Mouse (Mus musculus) embryonic facial prominence, embryonic 14.5 days (tissue): ENCODE measurements at regions not wholly inside any gene's neighbourhood (a gene's known extent, or its start where the extent isn't known, plus 50 kb on each side); places are given as distances from the start of the nearest gene placed in this dataset.

Experiments used
- ATAC-seq: fragments of 200-750 bp; cut with Nextera tagmentation; 2 replicates; pipeline ENCODE4 v1.8.0; 2017; ENCODE audit warnings: low read depth, moderate number of reproducible peaks, moderate TSS enrichment
- DNase-seq: peaks from one replicate; pipeline ENCODE4 v3.0.0-alpha.2; 2015; ENCODE audit warnings: low spot score
- H3K27ac ChIP-seq: fragments of 300-500 bp; sonication (generic); replicated peaks from 2 replicates; pipeline ENCODE4 v1.5.1; 2014; ENCODE audit warnings: low read depth, mild to moderate bottlenecking, low read length, moderate library complexity
- H3K27me3 ChIP-seq: fragments of 300-500 bp; sonication (generic); replicated peaks from 2 replicates; pipeline ENCODE4 v1.6.1; 2014; ENCODE audit warnings: low read length; ENCODE audit not compliant: control insufficient read depth, insufficient read depth
- H3K36me3 ChIP-seq: fragments of 300-500 bp; sonication (generic); 2 replicates; pipeline ENCODE4 v1.6.1; 2014; ENCODE audit warnings: low read length, mixed read lengths; ENCODE audit not compliant: control insufficient read depth, insufficient read depth
- H3K4me1 ChIP-seq: fragments of 300-500 bp; sonication (generic); 2 replicates; pipeline ENCODE4 v1.6.1; 2014; ENCODE audit warnings: antibody characterized with exemption, low read length; ENCODE audit not compliant: control insufficient read depth, insufficient read depth
- H3K4me2 ChIP-seq: fragments of 300-500 bp; sonication (generic); 2 replicates; pipeline ENCODE4 v1.6.1; 2014; ENCODE audit warnings: low read depth, mild to moderate bottlenecking, low read length, moderate library complexity, mixed read lengths
- H3K4me3 ChIP-seq: fragments of 300-500 bp; sonication (generic); 2 replicates; pipeline ENCODE4 v1.5.1; 2014; ENCODE audit warnings: low read depth, mild to moderate bottlenecking, low read length
- H3K9ac ChIP-seq: fragments of 300-500 bp; sonication (generic); 2 replicates; pipeline ENCODE4 v1.6.1; 2014; ENCODE audit warnings: low read depth, mild to moderate bottlenecking, low read length, moderate library complexity, mixed read lengths
- H3K9me3 ChIP-seq: fragments of 300-500 bp; sonication (generic); 2 replicates; pipeline ENCODE4 v1.6.1; 2016; ENCODE audit warnings: low read length; ENCODE audit not compliant: control insufficient read depth
- WGBS: fragments of 180-500 bp; shearing (Covaris S2); extraction: QIAGEN DNeasy Blood & Tissue Kit; methylation state at CpG from one replicate; pipeline ENCODE4 v1.1.7; 2014; 5-methylcytosine and 5-hydroxymethylcytosine counted together

DNA sequence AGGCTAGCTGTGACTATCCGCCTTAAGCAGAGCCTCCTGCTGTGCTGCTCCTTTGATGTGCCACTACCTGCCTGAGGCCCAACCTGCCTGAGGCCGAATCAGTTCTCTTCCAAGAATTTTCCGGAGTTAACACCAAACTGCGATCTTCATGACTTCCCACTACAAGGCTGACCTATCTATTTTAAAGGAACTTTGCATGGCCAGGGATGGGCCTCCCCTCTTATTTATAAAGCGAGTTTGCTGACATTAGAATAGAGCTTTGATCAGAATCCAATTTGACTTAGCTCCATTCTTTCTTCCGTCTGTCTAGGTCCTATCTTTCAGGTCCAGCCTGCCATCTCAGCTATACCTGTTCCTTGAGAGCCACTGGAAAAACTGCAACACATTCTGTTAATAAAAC is 194.6 kb upstream of the Cr2 start:
- H3K27ac ChIP-seq = no peak overlapping the region
- no peak for ATAC-seq
- DNase-seq = peak; percentile 4
- 77% methylated on average over 6 of the region's 6 CpGs for WGBS
- H3K9me3 ChIP-seq = no peaks in the 10 kb centered on the region
- no peaks in the 10 kb centered on the region for H3K4me1 ChIP-seq
- no peak overlapping the region for H3K4me2 ChIP-seq
- no peaks in the 10 kb centered on the region for H3K36me3 ChIP-seq
- no peak overlapping the region for H3K4me3 ChIP-seq
- H3K27me3 ChIP-seq = no peaks in the 10 kb centered on the region
- no peak overlapping the region for H3K9ac ChIP-seq
